Mouse (Mus musculus) CD8-positive naive resting alpha-beta T cell, adult 2 months (primary cell): ENCODE results near the gene Nrg4.

ENCODE experiments used
- DNase-seq, 2 experiments: peaks; one replicate each; pipeline ENCODE4 v3.0.0; 2022; ENCODE audit warnings: low read depth in 2 of 2, low spot score in 2 of 2

Nrg4 gene

GRCm38 (mm10) chr9:55216078-55216477 is 110.6 kb downstream of the Nrg4 start:
- DNase-seq: no peak

GRCm38 (mm10) chr9:55215648-55216047 is 111.0 kb downstream of the Nrg4 start:
- no peak for DNase-seq

- no peak for DNase-seq
These were observed 111.6 kb downstream of the Nrg4 start for GRCm38 (mm10) chr9:55215056-55215455.

GRCm38 (mm10) chr9:55213396-55213795 is 113.2 kb downstream of the Nrg4 start:
- no peak for DNase-seq

- no peak for DNase-seq
These were observed 115.0 kb downstream of the Nrg4 start for GRCm38 (mm10) chr9:55211611-55212010.

GRCm38 (mm10) chr9:55208790-55209481 is 117.7 kb downstream of the Nrg4 start, which contains the start of gene Fbxo22:
TSS of gene Fbxo22 (plus strand) at chr9:55208925.
- DNase-seq: peak; percentile 60 to 61

- peak in 1 of 2 experiments; percentile 8 for DNase-seq
These were observed 118.2 kb downstream of the Nrg4 start for GRCm38 (mm10) chr9:55208458-55208789.

GRCm38 (mm10) chr9:55199348-55199747 is 127.3 kb downstream of the Nrg4 start:
- no peak for DNase-seq

GRCm38 (mm10) chr9:55198260-55198659 is 128.4 kb downstream of the Nrg4 start:
- DNase-seq: no peak

- DNase-seq: no peak
These were observed 130.8 kb downstream of the Nrg4 start for GRCm38 (mm10) chr9:55195876-55196275.

GRCm38 (mm10) chr9:55174235-55174634 is 152.4 kb downstream of the Nrg4 start:
- DNase-seq: no peak

GRCm38 (mm10) chr9:55172195-55172685 is 154.4 kb downstream of the Nrg4 start:
- no peak for DNase-seq

GRCm38 (mm10) chr9:55170655-55171412 is 155.8 kb downstream of the Nrg4 start:
- DNase-seq: no peak
